Mouse (Mus musculus): ENCODE measurements around the gene Adam19.

Gene Adam19

GRCm38 (mm10) chr11:46054911-46055895, 589 bp upstream of the Adam19 start:
- DNase-seq (ENCODE audit: low spot score), result no peak

DNA sequence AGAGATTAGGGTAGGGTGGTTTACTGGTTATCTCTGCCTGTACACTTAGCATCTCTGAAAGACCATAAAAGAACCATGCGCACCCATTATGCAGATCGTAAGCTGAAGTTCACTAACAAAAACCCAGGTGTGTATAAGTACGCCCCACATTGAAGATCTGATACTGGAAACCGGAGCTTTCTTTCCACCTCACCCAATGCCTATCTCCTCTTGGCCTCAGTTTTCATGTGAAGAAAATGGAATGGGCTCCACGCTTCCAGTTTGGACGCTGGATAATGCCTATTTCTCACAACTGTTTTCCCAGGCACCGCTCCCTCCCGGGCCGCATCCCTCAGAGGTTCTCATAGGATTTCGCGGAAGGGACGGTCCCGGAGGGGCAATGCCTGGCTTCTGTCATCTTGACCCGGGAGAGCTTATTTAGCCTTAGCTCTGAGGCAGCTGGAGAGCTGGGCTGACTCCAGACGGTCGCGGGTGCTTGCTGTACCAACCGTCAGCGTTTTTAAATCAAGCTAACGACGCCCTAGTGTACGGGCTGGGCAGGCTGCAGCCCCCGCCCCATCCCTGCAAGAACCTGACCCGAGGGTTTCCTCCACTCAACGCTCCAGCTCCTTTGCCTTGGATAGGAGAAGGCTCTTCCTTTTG, 1.1 kb downstream of the Adam19 start:
- DNase-seq (ENCODE audit: low spot score), result no peak

- DNase-seq (ENCODE audit: low spot score), result no peak
Measured at GRCm38 (mm10) chr11:46058011-46058410, 2.2 kb downstream of the Adam19 start.

GRCm38 (mm10) chr11:46058916-46059315, 3.1 kb downstream of the Adam19 start:
- no peak for DNase-seq (ENCODE audit: low spot score)

- DNase-seq (ENCODE audit: low spot score), result no peak
Measured at GRCm38 (mm10) chr11:46059887-46060650, 4.3 kb downstream of the Adam19 start.

- DNase-seq (ENCODE audit: low spot score), result no peak
Measured at GRCm38 (mm10) chr11:46060651-46061020, 4.8 kb downstream of the Adam19 start.

GRCm38 (mm10) chr11:46061776-46062445, 6.1 kb downstream of the Adam19 start:
- DNase-seq (ENCODE audit: low spot score), result no peak

DNA sequence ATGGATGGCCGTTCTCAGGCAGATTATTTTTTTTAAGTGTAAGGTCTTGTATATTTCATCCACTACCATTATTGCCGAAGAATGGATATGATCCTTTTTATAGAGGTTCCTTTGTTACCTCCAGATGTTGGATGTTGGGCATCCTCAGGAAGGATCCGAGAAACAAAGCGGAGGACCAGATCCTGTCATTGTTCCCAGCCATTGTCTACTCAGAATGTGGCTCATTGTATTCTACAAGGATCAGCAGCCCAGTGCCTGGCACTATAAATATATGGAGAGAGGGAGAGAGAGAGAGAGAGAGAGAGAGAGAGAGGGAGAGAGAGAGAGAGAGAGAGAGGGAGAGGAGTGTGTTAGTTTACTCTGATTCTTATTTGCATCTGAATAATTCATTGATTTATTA, 6.8 kb downstream of the Adam19 start:
- DNase-seq (ENCODE audit: low spot score), result no peak

DNA sequence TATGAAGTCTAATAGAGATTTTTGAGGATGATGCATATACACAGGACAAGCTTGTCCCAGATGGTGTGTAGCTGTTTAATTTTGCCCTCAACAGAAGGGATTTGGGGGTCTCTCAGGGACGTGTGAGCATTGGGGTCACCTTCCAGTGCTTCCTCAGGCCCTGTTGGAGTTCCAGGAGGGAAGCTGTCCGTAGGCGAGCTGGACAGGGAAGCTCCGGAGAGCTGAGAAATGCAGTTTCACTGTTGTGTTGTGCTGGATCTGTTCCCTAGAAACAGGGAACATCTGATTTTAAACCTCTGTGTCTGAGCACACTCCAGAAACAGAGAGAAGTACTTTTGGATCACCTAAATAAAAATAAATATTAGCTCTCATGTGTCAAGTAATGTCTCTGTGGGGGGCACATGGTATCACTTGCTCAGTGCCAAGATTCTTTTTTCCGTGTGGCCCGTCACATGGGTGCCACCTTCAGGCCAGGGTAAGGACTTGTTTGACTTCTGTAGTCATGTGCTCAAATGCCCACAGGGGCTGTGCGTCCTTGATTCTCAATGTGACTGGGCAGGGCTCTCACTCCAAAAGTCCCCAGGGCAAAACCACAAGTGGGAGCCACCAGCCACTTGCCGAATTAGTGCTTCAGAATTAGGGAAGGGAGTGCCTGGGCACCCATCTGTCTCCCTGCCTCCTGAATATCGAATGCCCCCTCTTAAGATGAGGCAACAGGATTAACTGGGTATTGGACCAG, 7.4 kb downstream of the Adam19 start:
- no peak for DNase-seq (ENCODE audit: low spot score)

GRCm38 (mm10) chr11:46064767-46065166, 9.0 kb downstream of the Adam19 start:
- no peak for DNase-seq (ENCODE audit: low spot score)

DNA sequence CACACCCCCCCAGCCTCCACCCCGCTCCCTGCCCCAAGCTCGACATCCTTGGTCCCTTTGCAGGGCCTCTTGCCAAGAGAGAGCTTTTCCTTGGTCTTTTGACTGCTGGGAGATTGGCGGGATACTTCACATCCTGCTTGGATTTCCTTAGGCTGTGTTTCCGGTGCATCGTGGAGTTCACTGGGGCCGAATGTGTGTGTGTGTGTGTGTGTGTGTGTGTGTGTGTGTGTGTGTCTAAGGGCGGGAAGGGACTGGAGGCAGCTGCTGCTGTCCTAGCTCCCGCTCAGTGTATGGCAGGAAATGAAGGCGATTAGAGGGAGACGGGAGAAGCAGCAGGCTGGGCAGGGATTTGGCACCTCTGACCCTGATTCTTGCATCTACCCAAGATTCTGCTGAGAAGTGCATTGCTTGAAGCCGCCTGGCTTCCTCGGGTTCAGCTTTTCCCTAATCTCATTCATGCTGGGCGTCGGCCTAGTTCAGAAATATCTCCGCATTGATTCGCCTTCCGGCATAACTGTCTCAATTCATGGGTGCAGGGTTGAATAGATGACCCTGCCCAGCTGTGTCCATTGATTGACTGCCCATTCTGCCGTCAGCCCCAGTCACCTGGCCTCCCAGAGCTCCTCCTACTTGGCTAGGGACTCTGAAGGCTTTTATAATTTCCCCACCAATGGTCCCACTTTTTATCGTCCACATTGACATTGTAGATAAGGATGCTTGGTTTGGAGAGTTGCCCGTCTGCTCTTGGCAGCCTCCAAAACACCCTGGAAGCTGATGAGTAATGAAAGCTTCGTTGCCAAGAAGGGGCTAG, 9.6 kb downstream of the Adam19 start:
- DNase-seq (ENCODE audit: low spot score), result no peak

DNA sequence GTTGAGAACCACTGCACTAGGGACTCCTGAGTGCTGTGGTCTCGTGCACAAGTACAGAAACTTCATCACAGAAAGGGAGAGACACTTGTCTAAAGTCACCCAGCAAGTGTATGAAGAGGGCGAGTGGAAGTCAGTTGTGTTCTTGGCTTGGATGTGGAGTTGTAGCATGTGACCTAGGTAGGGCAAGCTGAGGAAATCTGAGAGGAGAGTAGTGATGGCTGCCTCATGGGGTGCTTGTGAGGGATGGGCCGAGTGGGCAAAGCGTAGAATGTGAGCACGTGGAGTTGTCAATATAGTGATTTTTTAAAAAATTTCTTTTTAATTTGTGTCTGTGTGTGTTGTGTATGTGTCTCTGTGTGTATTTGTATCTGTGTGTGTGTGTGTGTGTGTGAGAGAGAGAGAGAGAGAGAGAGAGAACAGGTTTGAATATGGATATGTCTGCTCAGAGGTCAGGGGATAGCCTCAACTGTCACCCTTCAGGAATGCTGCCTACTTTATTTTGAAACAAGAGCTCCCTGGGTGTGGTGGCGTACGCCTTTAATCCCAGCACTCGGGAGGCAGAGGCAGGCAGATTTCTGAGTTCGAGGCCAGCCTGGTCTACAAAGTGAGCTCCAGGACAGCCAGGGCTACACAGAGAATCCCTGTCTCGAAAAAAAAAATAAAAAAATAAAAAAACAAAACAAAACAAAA, 11.7 kb downstream of the Adam19 start:
- DNase-seq (ENCODE audit: low spot score), result no peak

DNA sequence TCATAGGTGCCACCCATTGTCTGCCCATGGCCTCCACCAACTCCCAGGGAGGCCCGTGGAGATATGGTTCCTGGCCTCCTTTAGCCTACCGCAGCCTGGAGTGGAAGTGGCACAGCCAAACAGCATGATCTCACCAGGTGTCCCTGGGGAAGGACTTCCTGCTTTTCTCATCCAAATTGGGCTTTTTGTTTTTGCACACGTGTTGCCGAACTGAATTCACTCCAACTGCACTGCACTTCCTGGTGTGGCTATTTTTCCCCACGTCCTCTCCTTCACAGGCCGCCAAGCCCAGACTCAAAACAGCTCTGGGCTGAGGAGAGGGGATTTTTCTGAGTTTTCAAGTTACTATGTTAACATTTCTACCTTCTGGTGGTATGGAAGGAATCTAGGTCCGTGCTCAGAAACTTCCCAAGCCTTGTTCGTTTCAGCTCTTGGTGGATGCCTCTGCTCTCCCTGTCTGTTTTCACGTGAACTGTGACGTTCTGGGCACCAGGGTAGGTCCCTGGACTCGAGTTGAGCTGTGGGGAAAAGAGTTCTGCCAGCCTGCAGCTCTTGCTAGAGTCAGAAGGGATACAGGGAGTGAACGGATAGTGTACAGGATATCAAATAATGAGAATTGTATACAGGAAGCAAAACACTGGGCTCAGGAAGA, 13.1 kb downstream of the Adam19 start:
- DNase-seq (ENCODE audit: low spot score), result no peak

DNA sequence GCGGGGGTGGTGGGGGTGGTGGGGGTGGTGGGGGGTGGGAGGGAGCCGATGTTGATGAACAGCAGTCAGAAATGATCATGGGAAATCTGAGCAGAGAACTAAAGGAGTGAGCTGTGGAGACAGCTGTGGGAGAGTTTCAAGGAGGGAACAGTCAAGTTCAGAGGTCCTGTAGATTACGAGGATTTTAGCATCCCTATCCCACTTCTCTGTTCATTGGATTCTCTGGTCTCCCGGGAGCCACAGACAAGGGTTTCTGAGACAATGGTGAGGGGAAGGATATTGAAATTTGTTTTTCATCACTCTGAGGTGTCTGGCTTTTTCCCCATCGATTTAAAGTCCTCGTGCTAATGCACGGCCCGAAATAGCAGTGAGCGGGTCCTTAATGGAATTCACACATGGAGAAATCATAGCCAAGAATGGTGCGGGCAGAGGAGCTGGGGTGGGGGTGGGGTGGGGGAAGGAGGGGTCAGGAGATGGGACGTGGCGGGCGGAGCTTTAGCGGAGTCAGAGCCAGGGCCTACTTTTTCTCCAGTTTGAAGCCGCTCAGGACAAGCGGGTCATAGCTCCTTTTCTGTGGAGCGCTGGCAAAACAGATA, 13.7 kb downstream of the Adam19 start:
- DNase-seq (ENCODE audit: low spot score), result no peak

DNA sequence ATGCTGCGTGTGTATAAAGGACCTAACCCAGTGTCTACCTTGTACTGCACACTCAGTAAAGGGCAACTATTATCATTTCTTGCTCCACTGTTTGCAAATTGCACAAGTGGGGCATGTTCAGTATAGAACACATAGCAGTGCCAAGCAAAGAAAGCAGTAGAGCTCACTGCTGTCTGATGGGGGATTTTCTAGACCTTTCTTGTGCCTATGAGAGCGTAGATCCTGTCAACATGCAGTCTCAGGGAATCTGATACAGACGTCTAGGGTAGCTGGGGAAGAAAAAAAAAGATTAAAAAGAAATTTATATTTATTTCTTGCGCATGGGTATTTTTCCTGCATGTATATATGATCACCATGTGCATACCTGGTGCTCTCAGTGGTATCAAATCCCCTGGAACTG, 14.4 kb downstream of the Adam19 start:
- no peak for DNase-seq (ENCODE audit: low spot score)

- no peak for DNase-seq (ENCODE audit: low spot score)
Measured at GRCm38 (mm10) chr11:46070789-46071188, 15.0 kb downstream of the Adam19 start.

DNA sequence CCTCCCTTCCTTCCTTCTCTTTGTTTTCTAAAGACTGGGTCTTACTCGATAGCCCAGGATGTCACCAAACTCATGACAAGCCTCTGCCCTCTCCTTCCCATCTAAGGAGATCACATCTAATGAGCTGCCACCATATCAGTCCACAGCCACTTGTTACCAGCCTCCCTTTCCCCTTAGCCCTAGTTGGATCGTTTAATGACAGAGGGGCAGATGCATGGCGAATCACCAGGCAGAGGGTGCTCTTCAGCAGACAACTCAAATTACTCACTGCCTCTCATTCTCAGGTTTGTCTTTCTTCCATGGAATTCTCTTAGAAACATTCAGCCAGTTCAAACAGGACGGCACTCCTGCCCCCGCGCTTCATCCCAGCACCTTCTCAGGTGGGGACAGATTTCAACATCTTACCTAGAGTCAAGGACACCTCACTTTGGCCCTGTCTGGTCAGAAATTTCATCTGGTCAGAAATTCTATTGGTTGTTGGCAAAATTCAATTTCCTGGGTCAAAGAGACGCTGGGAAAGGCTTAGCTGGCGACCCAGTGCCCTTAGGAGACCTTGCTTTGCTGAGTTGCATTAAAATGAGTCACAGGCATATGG, 16.8 kb downstream of the Adam19 start:
- DNase-seq (ENCODE audit: low spot score), result no peak

DNA sequence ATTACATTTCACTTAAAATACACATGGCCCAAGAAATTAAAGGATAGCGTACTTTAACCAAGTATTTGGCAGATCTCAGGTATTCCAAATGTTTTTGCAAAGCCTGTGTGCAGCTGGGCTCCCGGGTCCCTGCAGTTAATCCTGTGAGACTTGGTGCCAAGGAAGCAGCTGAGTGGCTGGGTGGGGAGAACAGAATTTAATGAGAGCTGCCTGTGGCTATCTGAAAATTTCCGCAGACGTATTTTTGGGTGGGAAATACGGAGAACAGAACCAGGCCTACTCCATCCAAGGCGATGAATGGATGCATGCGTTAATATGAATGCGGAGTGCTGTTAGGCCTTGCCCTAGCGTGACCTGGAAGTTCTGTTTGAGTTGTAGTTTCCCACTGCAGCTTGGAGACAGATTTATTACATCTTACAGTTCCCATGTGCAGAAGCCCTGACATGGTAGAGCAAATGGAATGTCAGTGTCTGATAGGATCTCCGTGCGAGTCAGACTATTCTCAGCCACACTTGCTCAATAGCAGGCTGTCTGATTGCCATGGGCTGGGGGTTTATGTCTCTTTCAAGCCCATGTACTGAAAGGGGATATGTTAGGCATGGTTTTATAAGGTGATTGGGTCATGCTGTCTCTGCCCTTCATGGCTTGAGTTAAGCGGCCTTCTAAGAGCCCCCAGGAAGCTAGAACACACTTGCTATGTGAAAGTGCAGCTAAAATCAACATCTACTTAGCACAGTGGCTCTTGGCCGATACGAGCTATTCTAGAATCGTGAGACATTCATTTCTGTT, 17.5 kb downstream of the Adam19 start:
- DNase-seq (ENCODE audit: low spot score), result no peak
